Mouse (Mus musculus) heart, adult 11 months (tissue): ENCODE measurements at regions not wholly inside any gene's neighbourhood (a gene's known extent, or its start where the extent isn't known, plus 50 kb on each side); places are given as distances from the start of the nearest gene placed in this dataset.

Experiments used
- DNase-seq: peaks from one replicate; pipeline ENCODE4 v3.0.0; 2022

GRCm38 (mm10) chr13:10741391-10741790, 380.7 kb upstream of the Chrm3 start:
- peak; percentile 96 for DNase-seq

DNA sequence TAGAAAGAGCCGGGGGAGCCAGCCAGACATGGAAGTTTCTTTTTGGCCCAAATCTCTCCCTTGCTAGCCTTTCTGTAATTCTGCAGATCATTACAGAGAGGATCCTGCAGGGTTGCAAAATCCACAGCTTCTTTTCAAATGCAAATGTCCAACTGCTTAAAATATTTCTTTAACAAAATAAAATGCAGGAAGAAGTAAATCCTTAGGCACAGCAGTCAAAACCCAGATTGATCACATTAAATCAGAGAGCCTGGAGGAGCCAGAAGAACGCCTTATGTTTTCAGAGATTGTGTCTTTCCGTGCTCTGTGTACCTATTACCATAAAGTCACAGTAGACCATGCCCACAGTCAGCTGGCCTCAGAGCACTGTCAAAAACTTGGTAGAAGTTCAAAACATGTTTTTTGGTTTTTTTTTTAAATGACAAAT, 365.1 kb upstream of the Chrm3 start:
- no peak for DNase-seq

DNA sequence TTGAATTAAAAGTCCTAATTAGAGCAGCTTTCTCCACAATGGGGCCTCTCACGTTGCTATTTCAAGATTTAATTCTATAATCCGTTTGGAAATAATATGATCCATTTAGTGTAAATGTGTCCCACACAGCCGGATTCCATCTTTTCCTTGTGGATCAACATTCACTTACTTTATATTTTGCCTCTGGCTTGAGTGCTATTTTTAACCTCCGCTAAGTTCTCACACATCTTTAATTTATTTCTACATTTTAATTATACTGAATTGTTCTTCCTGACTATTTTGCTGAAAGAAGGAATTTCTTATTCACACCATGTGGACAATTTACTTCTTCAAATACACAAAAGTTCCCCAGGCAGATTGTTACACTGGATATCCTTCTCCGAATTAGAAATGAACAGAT, 364.7 kb upstream of the Chrm3 start:
- no peak for DNase-seq

DNA sequence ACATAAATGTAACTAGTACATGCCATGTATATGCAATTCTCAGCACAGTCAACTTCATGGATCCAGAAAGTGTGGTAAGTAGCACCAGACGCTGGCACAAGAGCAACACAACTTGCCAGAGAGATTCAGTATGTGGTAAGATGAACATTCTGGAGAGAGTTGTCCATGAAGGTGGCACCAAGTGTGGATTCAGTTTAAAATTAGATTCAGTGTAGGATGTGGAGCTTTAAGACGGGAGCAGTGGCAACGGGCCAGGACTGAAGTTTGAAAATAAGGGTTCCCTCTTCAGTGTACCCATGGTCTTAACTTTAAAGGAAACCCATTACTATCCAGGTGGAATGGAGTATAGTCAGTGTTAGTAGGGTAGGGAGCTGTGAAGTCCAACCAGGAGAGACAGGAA, 360.0 kb upstream of the Chrm3 start:
- no peak for DNase-seq

- DNase-seq = no peak
Measured at GRCm38 (mm10) chr13:10711451-10711850, 350.8 kb upstream of the Chrm3 start.

- DNase-seq = no peak
Measured at GRCm38 (mm10) chr13:10710909-10711308, 350.3 kb upstream of the Chrm3 start.

DNA sequence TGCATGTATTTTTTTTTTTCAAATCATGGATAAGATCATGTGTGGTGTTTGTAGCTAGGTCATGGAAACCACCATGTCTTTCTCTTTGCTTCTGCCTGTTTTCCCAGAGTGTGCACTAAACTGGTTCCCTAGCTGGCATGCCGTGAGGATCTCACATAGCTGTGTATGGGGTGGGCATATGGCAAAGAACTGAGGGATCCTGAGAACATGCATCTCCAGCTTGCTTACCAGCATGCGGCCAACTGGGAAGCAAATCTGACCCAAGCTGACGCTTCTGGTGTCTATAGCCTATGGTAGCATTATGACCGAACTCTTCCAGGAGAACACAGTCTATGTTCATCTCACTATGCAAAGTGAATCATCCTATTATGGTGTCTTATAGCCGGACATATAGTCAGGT, 336.5 kb upstream of the Chrm3 start:
- DNase-seq = no peak

DNA sequence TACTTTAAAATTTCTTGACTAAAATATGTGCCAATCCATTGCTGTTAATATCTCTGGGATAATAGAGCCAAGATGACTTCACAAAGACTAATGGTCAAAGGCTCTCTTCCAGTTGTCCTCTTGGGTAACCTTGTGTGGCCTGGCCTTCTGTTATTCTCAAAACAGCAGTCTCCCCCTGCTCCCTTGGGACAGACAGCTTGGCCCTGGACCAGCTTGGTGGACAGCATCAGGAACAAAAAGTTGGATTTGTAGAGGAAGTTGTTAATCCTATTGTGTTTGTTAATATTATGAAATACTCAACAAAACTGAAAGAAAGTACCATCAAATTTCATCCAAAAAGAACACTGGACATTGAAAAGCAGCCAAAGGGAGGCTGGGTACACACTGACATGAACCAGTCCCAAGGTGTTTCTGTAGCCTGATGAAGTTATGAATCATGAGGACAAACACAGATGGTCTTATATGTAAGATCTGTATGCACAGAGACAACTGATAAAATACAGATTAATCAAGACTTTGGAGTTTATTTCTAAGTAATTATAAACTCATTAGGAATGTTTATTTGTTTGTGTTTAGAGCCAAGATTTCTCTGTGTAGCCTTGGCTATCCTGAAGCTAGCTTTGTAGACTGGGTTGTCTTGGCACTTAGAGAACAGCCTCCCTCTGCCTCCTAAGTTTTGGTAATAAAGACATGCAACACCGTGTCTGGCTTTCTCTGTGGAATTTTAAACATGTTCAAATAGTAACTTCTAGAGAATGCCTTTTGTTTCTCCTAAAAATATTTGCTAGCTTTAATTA, 335.7 kb upstream of the Chrm3 start:
- DNase-seq = peak; percentile 98

DNA sequence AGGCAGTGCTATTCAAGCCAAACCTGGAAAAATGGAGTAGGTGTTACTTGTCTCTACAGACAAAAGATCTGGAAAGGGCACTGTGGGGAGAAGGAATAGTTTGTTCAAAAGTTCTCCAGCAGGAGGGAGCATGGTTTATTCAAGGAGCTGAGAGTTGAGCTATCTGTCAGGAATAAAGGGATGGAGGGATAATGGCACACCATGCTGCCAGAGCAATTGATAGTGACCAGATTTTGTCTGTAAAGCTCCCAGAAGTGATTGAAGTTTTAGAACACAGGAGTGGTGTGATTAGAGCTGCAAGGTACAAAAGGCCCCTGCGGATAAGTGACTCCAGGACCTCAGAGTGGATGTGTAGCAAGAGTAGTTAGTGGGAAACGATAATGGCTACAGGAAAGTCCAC, 330.7 kb upstream of the Chrm3 start:
- no peak for DNase-seq

DNA sequence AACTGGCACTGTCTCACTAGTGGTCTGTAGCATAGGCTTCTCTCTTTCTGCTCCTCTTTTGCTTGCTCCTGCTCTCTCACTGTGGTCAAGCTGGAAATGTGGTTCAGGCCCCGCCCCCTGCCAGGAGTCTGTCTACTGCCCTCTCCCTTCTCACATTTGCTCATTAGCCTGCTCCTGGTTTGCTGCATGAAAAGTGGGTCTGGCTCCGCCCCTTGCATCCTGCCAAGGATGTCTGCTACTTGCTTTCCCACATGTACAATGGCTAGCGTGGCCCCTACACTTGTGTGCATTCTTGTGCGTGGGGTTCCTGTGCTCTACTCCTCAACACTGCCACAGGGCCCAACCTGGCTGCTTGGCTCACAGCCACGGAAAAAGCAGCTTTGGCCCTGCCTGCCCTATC, 326.7 kb upstream of the Chrm3 start:
- DNase-seq = no peak

DNA sequence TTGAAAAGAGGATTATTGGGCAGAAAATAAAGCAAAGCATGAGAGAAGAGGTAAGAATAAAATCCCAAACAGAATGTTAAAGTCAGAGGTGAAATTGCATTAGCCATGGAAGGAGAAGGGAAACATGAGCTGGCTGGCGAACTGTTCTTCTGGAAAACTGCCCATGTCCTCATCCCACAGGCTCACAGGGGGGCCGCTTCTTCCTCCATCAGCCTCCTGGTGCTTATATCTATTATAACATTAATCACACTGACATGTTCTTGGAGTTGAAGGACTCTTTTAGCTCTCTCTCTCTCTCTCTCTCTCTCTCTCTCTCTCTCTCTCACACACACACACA, 293.4 kb upstream of the Chrm3 start:
- DNase-seq = peak; percentile 93

- peak; percentile 96 for DNase-seq
Measured at GRCm38 (mm10) chr13:10653376-10654085, 292.9 kb upstream of the Chrm3 start.

GRCm38 (mm10) chr13:10636859-10637258, 276.2 kb upstream of the Chrm3 start:
- peak; percentile 92 for DNase-seq

GRCm38 (mm10) chr13:10630467-10630866, 269.8 kb upstream of the Chrm3 start:
- no peak for DNase-seq

- no peak for DNase-seq
Measured at GRCm38 (mm10) chr13:10619661-10620060, 259.0 kb upstream of the Chrm3 start.

DNA sequence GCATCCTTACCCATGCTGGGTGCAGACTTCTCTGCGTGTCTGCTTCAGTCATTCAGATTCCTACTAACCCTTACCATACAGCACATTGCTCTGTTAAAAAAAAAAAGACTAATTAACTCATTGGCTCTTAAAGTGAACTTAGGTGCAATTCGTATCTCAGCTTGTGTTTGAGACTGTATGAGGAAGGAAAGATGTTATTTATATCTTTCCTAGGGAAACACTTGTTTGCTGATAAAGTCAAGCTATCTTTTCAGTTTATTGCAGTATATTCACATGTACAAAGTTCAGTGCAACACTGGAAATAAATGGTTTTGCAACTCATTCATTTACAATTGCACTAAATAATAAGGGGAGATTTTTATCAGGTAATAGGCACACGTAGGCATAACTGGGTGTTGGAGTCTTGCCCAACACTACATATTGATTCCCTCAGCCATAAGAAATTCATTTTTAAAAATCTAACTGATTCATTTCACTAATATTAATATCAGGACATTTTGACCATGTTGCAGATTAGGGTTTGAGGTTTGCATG, 257.8 kb upstream of the Chrm3 start:
- DNase-seq = no peak

- DNase-seq = no peak
Measured at GRCm38 (mm10) chr13:10574951-10575350, 214.3 kb upstream of the Chrm3 start.

DNA sequence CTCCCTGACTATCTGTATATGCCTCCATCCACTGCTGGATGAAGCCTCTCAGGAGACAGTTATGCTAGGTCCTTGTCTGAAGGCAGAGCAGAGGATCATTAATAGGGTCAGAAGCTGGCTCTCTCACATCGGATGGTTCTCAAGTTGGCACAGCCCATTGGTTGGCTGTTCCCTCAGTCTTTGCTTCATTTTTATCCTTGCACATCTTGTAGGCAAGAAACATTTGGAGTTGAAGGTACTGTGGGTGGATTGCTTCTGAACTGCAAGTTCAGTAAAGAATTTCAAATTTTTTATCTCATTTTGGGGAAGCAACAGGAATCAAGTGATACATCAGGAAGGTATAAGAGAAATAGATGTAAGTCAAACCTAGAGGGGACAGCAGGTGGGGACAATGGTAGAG, 206.2 kb upstream of the Chrm3 start:
- no peak for DNase-seq

DNA sequence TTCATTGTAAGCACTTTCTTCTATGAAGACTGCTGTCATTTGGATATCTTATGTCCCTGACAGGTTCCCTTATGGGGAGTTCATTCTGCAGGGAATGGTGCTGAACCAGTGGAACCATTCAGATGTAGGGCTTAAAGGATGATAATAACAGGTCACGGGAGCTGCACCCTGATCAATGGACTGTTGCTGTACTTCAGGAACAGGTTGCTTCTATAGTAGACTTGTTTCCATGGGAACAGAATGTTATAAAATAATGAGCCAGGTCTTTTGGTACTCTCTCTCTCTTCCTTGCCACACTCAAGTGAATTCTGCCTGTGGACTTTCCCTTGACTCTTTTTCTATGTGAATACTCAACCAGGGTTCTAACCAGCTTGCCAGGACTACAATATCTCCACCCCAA, 196.9 kb upstream of the Chrm3 start:
- no peak for DNase-seq

- no peak for DNase-seq
Measured at GRCm38 (mm10) chr13:10554595-10554994, 193.9 kb upstream of the Chrm3 start.

GRCm38 (mm10) chr13:10542723-10543122, 182.1 kb upstream of the Chrm3 start:
- no peak for DNase-seq

- peak; percentile 82 for DNase-seq
Measured at GRCm38 (mm10) chr13:10540197-10540940, 179.7 kb upstream of the Chrm3 start.

DNA sequence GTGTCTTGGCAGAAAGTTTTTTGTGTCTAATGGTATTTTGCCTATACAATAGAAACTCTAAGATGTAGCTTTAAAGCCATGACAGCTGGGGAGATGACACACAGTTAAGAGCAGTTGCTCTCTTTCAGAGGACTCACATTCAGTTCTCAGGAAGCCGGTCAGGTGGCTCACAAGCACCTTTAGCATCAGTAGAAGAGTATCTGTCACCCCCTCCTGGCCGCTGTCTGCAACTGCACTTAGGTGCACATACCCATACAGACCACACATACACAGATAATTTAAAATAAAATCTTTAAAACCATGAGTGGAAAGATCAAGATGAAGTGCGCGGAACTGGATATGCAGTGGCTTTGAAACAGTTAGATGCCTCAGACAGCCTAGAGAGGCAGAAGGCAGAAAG, 178.3 kb upstream of the Chrm3 start:
- DNase-seq = no peak

DNA sequence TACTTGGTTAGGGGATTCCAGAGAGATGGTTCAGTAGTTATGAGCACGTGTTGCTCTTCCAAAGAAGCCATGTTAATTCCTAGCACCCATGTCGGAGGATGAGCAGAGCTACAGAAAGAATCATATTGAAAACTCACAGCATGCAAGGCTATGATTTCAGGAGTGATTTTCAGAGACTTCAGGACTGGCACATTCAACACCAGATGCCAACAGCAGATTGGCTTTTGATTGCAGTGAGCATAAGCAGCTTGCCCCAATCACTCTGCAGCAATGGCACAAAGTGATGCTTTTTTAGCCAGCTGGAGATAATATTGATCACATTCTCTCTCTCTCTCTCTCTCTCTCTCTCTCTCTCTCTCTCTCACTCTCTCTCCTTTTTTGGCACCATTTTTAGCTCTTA, 166.6 kb upstream of the Chrm3 start:
- no peak for DNase-seq
